Mouse (Mus musculus): ENCODE measurements at regions not wholly inside any gene's neighbourhood (a gene's known extent, or its start where the extent isn't known, plus 50 kb on each side); places are given as distances from the start of the nearest gene placed in this dataset.

DNA sequence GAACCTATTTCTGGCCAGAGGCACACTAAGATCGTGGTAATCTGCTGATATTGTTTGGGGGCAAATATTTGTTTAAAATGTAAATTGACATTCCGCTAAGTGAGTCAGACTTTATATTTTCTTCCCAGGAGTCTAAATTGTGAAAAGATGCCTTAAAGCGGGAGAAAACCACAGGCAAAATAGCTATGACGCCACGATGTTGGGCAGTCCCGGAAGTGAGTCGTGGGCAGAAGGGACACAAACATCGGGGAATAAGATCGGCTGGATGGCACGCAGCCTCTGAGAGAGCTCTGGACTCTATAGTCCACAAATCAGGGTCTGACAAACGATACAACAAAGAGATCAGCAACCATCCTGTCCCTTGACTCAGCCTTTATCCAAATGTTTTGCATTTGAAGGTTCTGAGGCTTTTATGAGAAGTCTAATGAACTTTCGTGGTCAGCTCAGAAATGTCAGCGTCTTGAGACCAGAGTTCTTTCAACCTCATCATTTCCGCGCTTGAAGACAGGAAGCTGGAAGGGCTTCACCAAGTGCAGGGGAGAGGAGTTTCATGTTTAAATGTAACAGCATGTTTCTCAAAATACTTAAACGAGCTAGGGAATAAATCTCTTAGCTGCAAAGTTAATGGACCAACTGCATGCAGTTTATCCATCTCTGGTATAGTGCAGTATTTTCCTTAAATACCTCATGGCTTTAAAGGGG, 472.2 kb upstream of the Intu start:
- Histone ChIP-seq H3K9ac (ENCODE audit: low read length) (no peak overlapping the region), H3K27me3 (ENCODE audit: control insufficient read depth, insufficient read depth, low read length) (no peaks in the 10 kb centered on the region), H3K4me2 (replicated peaks; ENCODE audit: low read depth) (no peak overlapping the region), H3K4me3 (ENCODE audit: low read depth, low read length) (no peak overlapping the region), H3K9me3 (ENCODE audit: control insufficient read depth, low read length) (no peaks in the 10 kb centered on the region), H3K4me1 (replicated peaks; ENCODE audit: control insufficient read depth, insufficient read depth) (no peaks in the 10 kb centered on the region), H3K27ac (replicated peaks) (peak overlapping the region; percentile 61; the same call in 1 of the 2 replicates), H3K36me3 (ENCODE audit: control insufficient read depth, insufficient read depth, low read length) (no peaks in the 10 kb centered on the region)
- TF ChIP-seq CTCF (IDR thresholded peaks at IDR 0.05; ENCODE audit: low read depth) (no peak), EP300 (optimal IDR thresholded peaks at IDR 0.05) (no peak)
- no peak for ATAC-seq (ENCODE audit: low FRiP score, low TSS enrichment)
- 61% methylated on average over 16 of the region's 16 CpGs for WGBS
- no peak for DNase-seq (ENCODE audit: low spot score)

DNA sequence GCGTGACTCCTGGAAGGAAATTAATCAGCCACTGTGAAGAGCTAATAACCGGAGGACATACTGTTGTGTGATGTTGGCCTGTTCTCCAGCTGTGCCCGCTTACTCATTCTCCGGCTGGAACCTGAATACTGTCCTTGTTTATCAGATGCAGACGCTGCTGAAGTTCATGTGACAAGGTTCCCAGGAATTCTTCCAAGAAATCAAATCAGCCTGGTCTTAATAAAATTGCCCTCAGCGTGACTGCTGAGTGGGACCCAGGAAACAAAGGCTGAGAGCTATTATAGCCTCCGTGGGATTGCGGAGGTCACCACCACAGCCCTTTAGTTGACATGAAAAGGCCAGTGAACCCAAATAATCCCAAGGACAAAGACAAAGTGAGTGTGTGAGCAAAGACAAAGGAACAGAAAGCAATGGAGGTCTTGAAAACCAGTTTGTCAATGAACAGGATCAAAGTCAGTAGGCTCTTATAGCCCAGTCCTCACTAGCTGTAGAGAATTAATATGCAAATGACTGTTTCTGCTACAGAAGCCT, 460.9 kb upstream of the Intu start:
- TF ChIP-seq EP300 (optimal IDR thresholded peaks at IDR 0.05) (no peak), CTCF (IDR thresholded peaks at IDR 0.05; ENCODE audit: low read depth) (no peak)
- Histone ChIP-seq H3K9me3 (ENCODE audit: control insufficient read depth, low read length) (no peaks in the 10 kb centered on the region), H3K4me1 (replicated peaks; ENCODE audit: control insufficient read depth, insufficient read depth) (no peaks in the 10 kb centered on the region), H3K36me3 (ENCODE audit: control insufficient read depth, insufficient read depth, low read length) (no peaks in the 10 kb centered on the region), H3K27me3 (ENCODE audit: control insufficient read depth, insufficient read depth, low read length) (no peaks in the 10 kb centered on the region), H3K27ac (replicated peaks) (no peak overlapping the region), H3K4me2 (replicated peaks; ENCODE audit: low read depth) (no peak overlapping the region), H3K9ac (ENCODE audit: low read length) (no peak overlapping the region), H3K4me3 (ENCODE audit: low read depth, low read length) (no peak overlapping the region)
- DNase-seq (ENCODE audit: low spot score) = no peak
- ATAC-seq (ENCODE audit: low FRiP score, low TSS enrichment) = no peak
- WGBS = 66% methylated on average over 8 of the region's 8 CpGs

DNA sequence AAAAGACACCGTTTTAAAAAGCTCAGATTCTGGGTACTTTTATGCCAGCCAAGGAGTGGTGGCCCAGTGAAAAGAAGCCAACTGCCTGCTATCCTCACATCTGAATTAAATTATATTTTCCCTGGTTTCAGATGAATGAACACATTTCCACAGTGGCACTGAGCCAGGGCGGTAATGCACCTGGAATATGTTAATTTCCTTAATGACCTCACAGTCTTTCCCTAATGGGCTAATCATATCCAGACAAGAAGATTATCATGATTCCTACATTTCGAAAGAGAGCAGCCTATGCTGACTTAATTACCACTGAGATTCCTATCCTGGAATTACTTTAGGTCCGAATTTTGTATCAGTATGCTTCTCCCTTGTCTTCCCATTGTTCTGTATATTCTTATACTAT, 454.3 kb upstream of the Intu start:
- TF ChIP-seq EP300 (optimal IDR thresholded peaks at IDR 0.05) (no peak), CTCF (IDR thresholded peaks at IDR 0.05; ENCODE audit: low read depth) (no peak)
- H3K36me3 ChIP-seq (ENCODE audit: control insufficient read depth, insufficient read depth, low read length) = no peaks in the 10 kb centered on the region
- H3K9ac ChIP-seq (ENCODE audit: low read length) = no peak overlapping the region
- 81% methylated on average over 4 of the region's 4 CpGs for WGBS
- no peaks in the 10 kb centered on the region for H3K4me1 ChIP-seq (replicated peaks; ENCODE audit: control insufficient read depth, insufficient read depth)
- no peak overlapping the region for H3K27ac ChIP-seq (replicated peaks)
- H3K4me3 ChIP-seq (ENCODE audit: low read depth, low read length) = no peak overlapping the region
- ATAC-seq (ENCODE audit: low FRiP score, low TSS enrichment) (no peak), DNase-seq (ENCODE audit: low spot score) (no peak)
- H3K4me2 ChIP-seq (replicated peaks; ENCODE audit: low read depth) = no peak overlapping the region
- no peaks in the 10 kb centered on the region for H3K9me3 ChIP-seq (ENCODE audit: control insufficient read depth, low read length)
- no peaks in the 10 kb centered on the region for H3K27me3 ChIP-seq (ENCODE audit: control insufficient read depth, insufficient read depth, low read length)

DNA sequence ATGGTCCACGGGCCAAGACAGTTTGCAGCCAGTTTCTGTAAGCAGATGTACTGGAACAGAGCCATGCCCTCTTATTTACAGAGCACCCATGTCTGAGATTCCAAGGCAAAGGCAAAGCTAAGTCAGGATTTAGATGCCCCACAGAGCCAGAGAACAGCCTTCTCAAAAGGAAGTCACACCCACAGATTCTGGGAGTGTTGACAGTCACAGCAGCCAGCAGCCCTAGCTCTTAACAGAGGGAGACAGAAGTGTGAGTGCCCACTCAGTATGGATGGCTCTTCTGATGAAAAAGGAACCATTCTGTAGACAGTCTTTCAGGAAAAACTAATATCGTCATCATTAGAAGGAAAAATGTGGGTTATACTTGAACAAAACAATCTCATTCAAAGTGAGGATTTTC, 446.0 kb upstream of the Intu start:
- 60% methylated on average over 2 of the region's 2 CpGs for WGBS
- H3K4me3 ChIP-seq (ENCODE audit: low read depth, low read length) = no peak overlapping the region
- no peak overlapping the region for H3K4me2 ChIP-seq (replicated peaks; ENCODE audit: low read depth)
- DNase-seq (ENCODE audit: low spot score) (no peak), ATAC-seq (ENCODE audit: low FRiP score, low TSS enrichment) (no peak)
- H3K9ac ChIP-seq (ENCODE audit: low read length) = no peak overlapping the region
- H3K27me3 ChIP-seq (ENCODE audit: control insufficient read depth, insufficient read depth, low read length) = no peaks in the 10 kb centered on the region
- no peaks in the 10 kb centered on the region for H3K9me3 ChIP-seq (ENCODE audit: control insufficient read depth, low read length)
- H3K36me3 ChIP-seq (ENCODE audit: control insufficient read depth, insufficient read depth, low read length) = no peaks in the 10 kb centered on the region
- TF ChIP-seq EP300 (optimal IDR thresholded peaks at IDR 0.05) = no peak
- no peak for TF ChIP-seq CTCF (IDR thresholded peaks at IDR 0.05; ENCODE audit: low read depth)
- no peak overlapping the region for H3K27ac ChIP-seq (replicated peaks)
- H3K4me1 ChIP-seq (replicated peaks; ENCODE audit: control insufficient read depth, insufficient read depth) = no peaks in the 10 kb centered on the region

DNA sequence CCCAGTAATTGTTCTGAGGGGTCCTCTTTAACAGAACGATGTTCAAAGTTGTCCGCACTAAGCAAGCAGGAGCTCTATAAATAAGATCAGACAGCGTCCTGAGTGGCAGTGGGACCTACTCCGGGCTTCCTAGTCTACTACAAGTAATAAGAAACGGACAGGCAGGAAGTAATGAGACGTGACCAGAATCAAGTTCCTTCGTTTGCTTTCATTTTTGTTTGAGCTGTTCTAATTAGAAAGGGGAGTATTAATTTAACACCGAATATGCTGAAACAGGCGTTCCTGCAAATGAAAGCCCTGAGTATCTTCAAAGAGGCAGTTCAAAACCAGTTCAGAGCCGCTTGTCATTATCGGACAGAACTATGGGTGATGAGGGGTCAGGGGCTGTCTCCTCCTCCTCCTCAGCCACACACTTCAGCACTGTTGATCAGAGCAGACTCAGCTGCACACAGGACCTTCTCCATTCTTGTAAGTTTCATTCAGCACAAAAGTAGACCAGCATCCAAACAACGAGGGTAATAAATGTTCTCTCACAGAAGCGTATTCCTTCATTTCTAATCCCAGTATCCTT, 439.2 kb upstream of the Intu start:
- no peaks in the 10 kb centered on the region for H3K27me3 ChIP-seq (ENCODE audit: control insufficient read depth, insufficient read depth, low read length)
- H3K27ac ChIP-seq (replicated peaks) = no peak overlapping the region
- no peak for DNase-seq (ENCODE audit: low spot score)
- no peaks in the 10 kb centered on the region for H3K36me3 ChIP-seq (ENCODE audit: control insufficient read depth, insufficient read depth, low read length)
- H3K9me3 ChIP-seq (ENCODE audit: control insufficient read depth, low read length) = no peaks in the 10 kb centered on the region
- TF ChIP-seq EP300 (optimal IDR thresholded peaks at IDR 0.05) (no peak), CTCF (IDR thresholded peaks at IDR 0.05; ENCODE audit: low read depth) (no peak)
- no peaks in the 10 kb centered on the region for H3K4me1 ChIP-seq (replicated peaks; ENCODE audit: control insufficient read depth, insufficient read depth)
- no peak for ATAC-seq (ENCODE audit: low FRiP score, low TSS enrichment)
- no peak overlapping the region for H3K4me2 ChIP-seq (replicated peaks; ENCODE audit: low read depth)
- no peak overlapping the region for H3K4me3 ChIP-seq (ENCODE audit: low read depth, low read length)
- no peak overlapping the region for H3K9ac ChIP-seq (ENCODE audit: low read length)
- WGBS = 80% methylated on average over 13 of the region's 13 CpGs

DNA sequence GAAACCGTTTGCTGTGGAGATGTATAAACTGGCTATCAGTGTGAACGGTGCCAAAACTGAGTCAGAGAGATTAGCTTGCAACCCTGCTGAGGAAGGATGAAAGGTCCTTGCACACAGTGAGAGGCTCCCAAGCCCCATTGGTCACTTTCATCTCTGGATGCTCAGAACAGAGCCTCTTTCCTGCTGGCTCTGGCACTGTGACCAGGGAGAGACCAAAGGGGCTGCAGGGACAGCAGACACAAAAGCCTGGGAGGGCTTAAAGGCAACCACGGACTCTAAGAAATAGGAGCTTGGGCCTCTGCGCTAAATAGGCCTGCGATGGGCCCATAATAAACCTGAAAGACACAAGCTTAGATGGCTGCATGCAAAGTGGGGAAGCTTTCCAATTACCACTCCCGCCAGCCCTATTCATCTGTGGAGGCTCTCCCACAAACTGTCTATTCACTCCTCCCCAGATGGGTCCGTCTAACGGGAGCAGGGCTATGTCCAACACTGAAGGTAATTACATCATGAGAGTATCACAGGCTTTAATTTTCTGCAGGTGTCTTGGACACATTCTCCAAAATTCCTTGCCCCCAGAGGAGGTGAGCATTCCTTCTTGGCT, 438.2 kb upstream of the Intu start:
- no peak for DNase-seq (ENCODE audit: low spot score)
- no peak overlapping the region for H3K4me3 ChIP-seq (ENCODE audit: low read depth, low read length)
- no peak for ATAC-seq (ENCODE audit: low FRiP score, low TSS enrichment)
- no peak for TF ChIP-seq EP300 (optimal IDR thresholded peaks at IDR 0.05)
- no peak for TF ChIP-seq CTCF (IDR thresholded peaks at IDR 0.05; ENCODE audit: low read depth)
- H3K9me3 ChIP-seq (ENCODE audit: control insufficient read depth, low read length) = no peaks in the 10 kb centered on the region
- H3K4me2 ChIP-seq (replicated peaks; ENCODE audit: low read depth) = no peak overlapping the region
- H3K36me3 ChIP-seq (ENCODE audit: control insufficient read depth, insufficient read depth, low read length) = no peaks in the 10 kb centered on the region
- no peaks in the 10 kb centered on the region for H3K4me1 ChIP-seq (replicated peaks; ENCODE audit: control insufficient read depth, insufficient read depth)
- WGBS = 76% methylated on average over 8 of the region's 8 CpGs
- H3K9ac ChIP-seq (ENCODE audit: low read length) = no peak overlapping the region
- H3K27ac ChIP-seq (replicated peaks) = no peak overlapping the region
- no peaks in the 10 kb centered on the region for H3K27me3 ChIP-seq (ENCODE audit: control insufficient read depth, insufficient read depth, low read length)

All from stomach, postnatal 0 days (tissue).